Mouse (Mus musculus): ENCODE measurements around the gene Cdh4.

Gene Cdh4

GRCm38 (mm10) chr2:179538535-179538934, 96.3 kb downstream of the Cdh4 start:
- DNase-seq (ENCODE audit: low spot score) = no peak

DNA sequence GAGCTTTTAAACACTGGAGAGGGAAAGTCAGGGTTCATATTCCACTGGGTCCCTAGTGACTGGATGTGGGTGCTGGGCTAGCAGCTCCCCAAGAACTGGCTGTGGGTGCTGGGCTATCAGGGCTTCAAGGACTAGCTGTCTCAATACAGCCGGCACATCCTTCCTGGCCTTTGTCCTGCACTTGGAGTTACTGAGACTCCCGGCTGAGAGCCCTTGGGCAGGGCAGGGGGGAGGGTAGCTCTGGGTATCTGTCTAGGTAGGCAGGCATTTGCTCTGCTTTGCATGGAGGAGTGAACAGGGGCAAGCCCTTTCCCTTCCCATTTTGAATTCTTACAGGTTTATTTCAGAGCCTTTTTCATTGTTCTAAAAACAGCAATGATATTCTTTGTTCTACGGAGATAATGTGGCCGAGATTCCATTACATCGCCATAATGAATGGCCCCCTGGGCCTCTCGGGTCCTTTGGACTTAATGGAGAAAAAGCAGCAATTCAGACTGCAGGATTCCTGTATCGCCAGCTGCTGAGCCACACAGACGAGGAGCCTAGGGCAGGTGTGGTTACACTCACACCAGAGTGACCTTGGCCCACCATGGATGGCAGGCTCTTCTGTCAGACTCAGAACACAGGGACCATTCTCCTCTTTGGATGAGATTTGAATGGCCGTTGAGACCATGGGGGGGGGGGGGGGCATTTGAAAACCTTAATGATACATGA, 97.5 kb downstream of the Cdh4 start:
- DNase-seq (ENCODE audit: low spot score) = no peak

GRCm38 (mm10) chr2:179541096-179541495, 98.9 kb downstream of the Cdh4 start:
- no peak for DNase-seq (ENCODE audit: low spot score)

GRCm38 (mm10) chr2:179547627-179548026, 105.4 kb downstream of the Cdh4 start:
- DNase-seq (ENCODE audit: low spot score) = no peak

- peak; percentile 26 for DNase-seq (ENCODE audit: low spot score)
Observed at GRCm38 (mm10) chr2:179555928-179556327, 113.7 kb downstream of the Cdh4 start.

GRCm38 (mm10) chr2:179562350-179562749, 120.1 kb downstream of the Cdh4 start:
- no peak for DNase-seq (ENCODE audit: low spot score)

DNA sequence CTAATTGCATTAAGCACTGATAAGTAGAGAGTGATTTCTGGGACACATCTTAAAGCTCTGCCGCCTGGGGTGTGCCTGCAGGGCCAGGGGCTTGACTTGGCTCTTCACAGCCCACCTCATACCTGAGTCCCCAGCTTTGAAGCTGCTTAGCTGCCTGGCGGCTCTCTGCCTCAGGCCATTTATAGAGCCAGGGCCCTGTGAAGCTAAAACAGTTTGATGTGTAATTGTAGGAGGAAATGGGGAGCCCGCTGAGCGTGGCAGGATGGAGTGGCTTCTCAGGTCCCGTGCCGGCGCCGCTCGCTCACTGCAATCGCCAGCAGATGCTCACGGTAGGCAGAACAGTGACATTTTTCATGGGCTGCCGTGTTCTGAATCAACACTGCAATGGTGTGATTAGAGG, 123.4 kb downstream of the Cdh4 start:
- no peak for DNase-seq (ENCODE audit: low spot score)

GRCm38 (mm10) chr2:179567886-179568285, 125.7 kb downstream of the Cdh4 start:
- no peak for DNase-seq (ENCODE audit: low spot score)

- no peak for DNase-seq (ENCODE audit: low spot score)
Observed at GRCm38 (mm10) chr2:179569171-179569570, 126.9 kb downstream of the Cdh4 start.

GRCm38 (mm10) chr2:179571175-179571769, 129.0 kb downstream of the Cdh4 start:
- no peak for DNase-seq (ENCODE audit: low spot score)

DNA sequence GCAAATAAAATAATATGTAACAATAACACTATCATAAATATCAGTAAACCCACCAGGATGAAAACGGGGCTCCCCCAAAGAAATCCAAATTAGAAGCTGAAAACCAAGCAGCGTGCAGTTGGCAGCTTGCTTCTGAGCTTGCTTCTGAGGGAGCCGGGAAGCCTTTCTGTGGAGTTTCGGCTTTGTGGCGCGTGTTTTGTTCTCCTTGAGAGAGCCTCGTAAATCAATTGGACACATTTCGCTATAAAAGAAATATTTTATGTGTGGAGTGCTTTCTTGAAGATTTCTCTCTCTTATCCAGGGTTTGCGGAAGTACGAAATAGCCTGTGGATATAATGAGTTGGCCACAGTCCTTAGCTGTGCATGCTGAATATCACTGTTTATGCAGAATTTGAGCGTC, 131.1 kb downstream of the Cdh4 start:
- no peak for DNase-seq (ENCODE audit: low spot score)

- no peak for DNase-seq (ENCODE audit: low spot score)
Observed at GRCm38 (mm10) chr2:179573786-179574185, 131.6 kb downstream of the Cdh4 start.

GRCm38 (mm10) chr2:179575585-179575984, 133.4 kb downstream of the Cdh4 start:
- DNase-seq (ENCODE audit: low spot score) = no peak

DNA sequence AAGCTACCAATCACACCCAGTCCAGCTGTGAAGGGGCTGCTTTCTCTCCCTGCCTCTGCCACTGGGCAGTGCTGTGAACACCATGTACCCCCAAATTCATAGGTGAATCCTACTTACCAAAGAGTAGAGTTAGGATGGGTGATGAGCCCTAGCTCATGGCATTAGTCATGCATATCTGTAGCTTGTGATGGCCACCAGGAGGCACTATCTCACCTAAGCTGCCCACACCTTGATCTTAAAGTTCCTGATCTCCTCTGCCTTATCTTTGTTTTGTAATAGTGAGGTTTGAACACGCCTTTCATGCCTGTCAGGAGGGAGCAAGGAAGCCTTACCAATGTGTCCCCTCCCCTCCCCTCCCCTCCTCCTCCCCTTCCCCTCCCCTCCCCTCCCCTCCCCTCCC, 134.0 kb downstream of the Cdh4 start:
- DNase-seq (ENCODE audit: low spot score) = no peak

GRCm38 (mm10) chr2:179578329-179578728, 136.1 kb downstream of the Cdh4 start:
- no peak for DNase-seq (ENCODE audit: low spot score)

DNA sequence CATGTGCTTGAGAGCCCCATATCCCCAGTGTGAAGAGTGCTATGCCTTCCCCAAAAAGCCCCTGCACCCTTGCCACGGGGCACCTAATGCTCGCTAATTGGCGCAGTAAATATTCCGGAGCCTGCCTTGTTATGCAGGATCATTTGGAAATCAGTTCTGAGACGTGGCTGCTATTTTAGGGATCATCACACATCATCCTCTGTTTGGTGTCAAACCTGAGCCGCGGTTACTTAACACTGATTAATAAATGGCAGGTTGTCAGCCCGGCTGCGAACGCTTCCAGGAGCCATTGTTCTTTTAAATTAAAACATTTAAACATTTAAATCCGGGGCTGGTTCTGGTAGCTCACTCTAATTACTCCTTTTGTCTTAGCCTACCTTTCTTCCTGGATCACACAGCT, 136.6 kb downstream of the Cdh4 start:
- no peak for DNase-seq (ENCODE audit: low spot score)

- no peak for DNase-seq (ENCODE audit: low spot score)
Observed at GRCm38 (mm10) chr2:179580415-179580814, 138.2 kb downstream of the Cdh4 start.

GRCm38 (mm10) chr2:179581058-179581457, 138.8 kb downstream of the Cdh4 start:
- DNase-seq (ENCODE audit: low spot score) = no peak

DNA sequence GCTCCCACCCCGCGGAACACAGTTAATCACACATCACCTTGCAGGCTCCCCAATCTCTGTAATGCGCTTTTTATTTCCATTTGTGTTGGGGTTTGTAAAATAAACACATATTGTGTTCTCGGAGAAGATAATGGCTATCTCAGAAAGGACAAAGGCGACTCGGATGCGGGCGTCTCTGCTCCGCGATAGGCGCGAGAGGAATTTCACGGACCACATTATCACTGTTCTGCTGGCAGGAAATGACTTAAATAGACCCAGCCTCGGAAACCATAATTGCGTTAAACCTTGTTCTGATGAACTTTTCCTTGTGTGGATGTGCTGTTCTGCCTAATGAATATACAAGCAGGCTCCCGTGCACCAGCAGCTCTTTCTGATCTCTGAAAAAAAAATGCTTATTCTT, 140.7 kb downstream of the Cdh4 start:
- no peak for DNase-seq (ENCODE audit: low spot score)

DNA sequence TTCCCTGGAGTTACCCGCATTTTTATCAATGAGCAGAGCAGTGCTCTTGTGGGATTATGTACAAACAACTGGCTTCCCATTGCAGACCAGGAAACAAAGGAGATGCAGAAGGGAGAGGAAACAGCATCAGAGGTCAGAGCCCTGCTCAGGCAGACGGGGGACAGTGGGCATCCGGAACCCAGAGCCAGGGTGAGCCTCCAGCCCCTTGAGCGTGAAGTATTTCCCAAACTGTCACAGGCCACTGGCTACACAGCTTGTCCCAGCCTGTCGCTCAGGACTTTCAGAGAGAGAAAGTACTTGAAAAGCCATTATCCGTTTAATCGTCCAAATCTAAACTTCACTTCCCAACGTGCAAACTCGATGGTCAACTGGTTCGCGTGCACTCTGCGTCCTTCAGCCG, 142.4 kb downstream of the Cdh4 start:
- no peak for DNase-seq (ENCODE audit: low spot score)

- peak; percentile 35 for DNase-seq (ENCODE audit: low spot score)
Observed at GRCm38 (mm10) chr2:179586436-179586835, 144.2 kb downstream of the Cdh4 start.

DNA sequence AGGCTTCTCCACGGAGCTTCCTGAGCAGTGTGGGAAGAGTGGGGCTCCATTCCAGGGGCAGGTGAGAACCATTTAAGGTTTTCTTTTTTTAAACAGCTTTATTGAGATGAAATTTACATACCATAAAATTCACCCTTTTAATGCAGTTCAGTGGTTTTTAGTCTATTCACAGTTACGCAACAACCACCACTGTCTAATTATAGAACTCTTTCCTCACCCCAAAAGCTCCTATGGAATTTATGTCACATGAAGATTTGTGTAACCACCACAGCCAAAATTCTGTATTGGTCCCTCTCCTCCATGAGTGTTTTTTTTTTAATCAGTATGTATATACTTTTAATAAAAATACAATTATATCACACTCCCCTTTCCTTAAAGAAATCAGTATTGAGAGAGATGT, 144.8 kb downstream of the Cdh4 start:
- no peak for DNase-seq (ENCODE audit: low spot score)

- no peak for DNase-seq (ENCODE audit: low spot score)
Observed at GRCm38 (mm10) chr2:179591661-179592060, 149.4 kb downstream of the Cdh4 start.

DNA sequence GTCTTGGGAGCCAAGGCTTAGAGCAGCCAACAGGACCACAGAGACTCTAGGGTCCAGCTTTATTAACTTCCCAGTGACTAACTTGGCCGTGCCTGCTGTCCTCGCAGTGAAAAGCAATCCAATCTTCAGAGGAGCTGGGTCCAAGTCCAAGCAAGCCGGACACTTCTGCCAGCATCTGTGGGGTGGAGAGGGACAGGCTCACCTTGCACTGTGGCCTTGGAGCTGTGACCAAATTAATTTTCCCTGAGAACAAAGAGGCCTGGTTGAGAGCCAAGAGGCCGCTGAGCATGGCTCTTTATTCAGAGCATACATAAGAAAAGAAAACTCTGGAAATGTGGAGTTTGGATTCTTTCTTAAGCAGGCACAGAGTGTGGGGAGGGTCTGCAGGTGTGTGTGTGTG, 152.8 kb downstream of the Cdh4 start:
- no peak for DNase-seq (ENCODE audit: low spot score)
